In genomic region chr13:111659430-111659829, GRCm38 (mm10) we compare ENCODE assay signal across 20 mouse cellular contexts. TPM values are rescaled to one million over a fixed set of nuclear protein-coding genes. Genes with fewer than 3 reads are reported as not detected.
DNase-seq lines count a peak whose midpoint lies in the region; ATAC-seq lines count a peak whose summit lies in the region.
"Had no signal": no experiment of that assay in that cellular context is flagged by ENCODE, and none has a peak within 500 bp of the region (broad histone marks: within the 10 kb centered on the region; RNA-seq: fewer than 3 reads in every experiment).

No protein-coding gene starts in this region.

- WGBS in embryonic facial prominence, embryonic 13.5 days = 87% methylated on average over 8 of the region's 8 CpGs
- 81% methylated on average over 8 of the region's 8 CpGs for WGBS in embryonic facial prominence, embryonic 10.5 days
- WGBS in liver, embryonic 13.5 days (ENCODE audit: insufficient replicate concordance) = 83% methylated on average over 8 of the region's 8 CpGs

- H3K9ac ChIP-seq in embryonic facial prominence, embryonic 13.5 days = no peak overlapping the region
- no peak overlapping the region for H3K9ac ChIP-seq in liver, embryonic 13.5 days
- H3K9ac ChIP-seq: forebrain, embryonic 12.5 days; forebrain, embryonic 15.5 days; heart, embryonic 13.5 days; hindbrain, embryonic 12.5 days had no signal

- H3K9me3 ChIP-seq in embryonic facial prominence, embryonic 13.5 days = no peaks in the 10 kb centered on the region
- no peaks in the 10 kb centered on the region for H3K9me3 ChIP-seq in embryonic facial prominence, embryonic 10.5 days
- H3K9me3 ChIP-seq in liver, embryonic 13.5 days (replicated peaks) = no peaks in the 10 kb centered on the region
- H3K9me3 ChIP-seq: forebrain, embryonic 12.5 days; forebrain, embryonic 15.5 days; heart, embryonic 10.5 days; heart, embryonic 13.5 days; hindbrain, embryonic 12.5 days had no signal

- H3K4me3 ChIP-seq in embryonic facial prominence, embryonic 13.5 days = no peak overlapping the region
- no peak overlapping the region for H3K4me3 ChIP-seq in embryonic facial prominence, embryonic 10.5 days
- no peak overlapping the region for H3K4me3 ChIP-seq in liver, embryonic 13.5 days (replicated peaks)
- H3K4me3 ChIP-seq: erythroblast, embryonic 14.5 days; forebrain, embryonic 12.5 days; forebrain, embryonic 15.5 days; heart, adult 2 months; heart, embryonic 10.5 days; heart, embryonic 13.5 days; hindbrain, embryonic 12.5 days had no signal

- no peak for ATAC-seq in embryonic facial prominence, embryonic 13.5 days (ENCODE audit: insufficient number of reproducible peaks, insufficient read depth, low FRiP score, low TSS enrichment, low read depth)
- ATAC-seq in liver, embryonic 13.5 days (ENCODE audit: low read depth) = no peak
- ATAC-seq: forebrain, embryonic 15.5 days; hindbrain, embryonic 16.5 days had no signal

- no peaks in the 10 kb centered on the region for H3K27me3 ChIP-seq in embryonic facial prominence, embryonic 13.5 days
- no peaks in the 10 kb centered on the region for H3K27me3 ChIP-seq in embryonic facial prominence, embryonic 10.5 days (replicated peaks; ENCODE audit: low read depth, poor library complexity, severe bottlenecking)
- H3K27me3 ChIP-seq in liver, embryonic 13.5 days = no peaks in the 10 kb centered on the region
- H3K27me3 ChIP-seq: forebrain, embryonic 12.5 days; forebrain, embryonic 15.5 days; heart, embryonic 13.5 days; hindbrain, embryonic 12.5 days had no signal

- no peaks in the 10 kb centered on the region for H3K36me3 ChIP-seq in embryonic facial prominence, embryonic 13.5 days
- H3K36me3 ChIP-seq in embryonic facial prominence, embryonic 10.5 days (replicated peaks) = no peaks in the 10 kb centered on the region
- H3K36me3 ChIP-seq in liver, embryonic 13.5 days = no peaks in the 10 kb centered on the region
- H3K36me3 ChIP-seq: forebrain, embryonic 12.5 days; forebrain, embryonic 15.5 days; heart, embryonic 10.5 days; heart, embryonic 13.5 days; hindbrain, embryonic 12.5 days had no signal

- no peak for DNase-seq in embryonic facial prominence, embryonic 10.5 days (ENCODE audit: low spot score)
- no peak for DNase-seq in liver, embryonic 13.5 days
- no peak for DNase-seq in liver
- peak; percentile 52 for DNase-seq in testis, postnatal 10 days (ENCODE audit: low spot score)
- DNase-seq in urinary bladder, postnatal 25 days (ENCODE audit: low spot score) = no peak
- no peak for DNase-seq in cerebellum, postnatal 4 days (ENCODE audit: low spot score in 2 of 2)
- DNase-seq: adrenal gland, postnatal 36 days; cerebellum, adult 11 months; cerebellum, adult 2 months; cerebellum, adult 9-11 months; cerebellum, postnatal 25 days had no signal

- H3K4me1 ChIP-seq in embryonic facial prominence, embryonic 13.5 days = peaks cover 15% of the 10 kb centered on the region
- peaks cover 8% of the 10 kb centered on the region for H3K4me1 ChIP-seq in embryonic facial prominence, embryonic 10.5 days
- peaks cover 60% of the 10 kb centered on the region for H3K4me1 ChIP-seq in liver, embryonic 13.5 days (replicated peaks)
- H3K4me1 ChIP-seq: forebrain, embryonic 12.5 days; forebrain, embryonic 15.5 days; heart, embryonic 10.5 days; hindbrain, embryonic 12.5 days had no signal

- H3K4me2 ChIP-seq in embryonic facial prominence, embryonic 13.5 days = no peak overlapping the region
- no peak overlapping the region for H3K4me2 ChIP-seq in liver, embryonic 13.5 days
- H3K4me2 ChIP-seq: forebrain, embryonic 12.5 days; forebrain, embryonic 15.5 days; heart, embryonic 13.5 days; hindbrain, embryonic 12.5 days had no signal

- peak overlapping the region; percentile 75; the same call in 1 of the 2 replicates for H3K27ac ChIP-seq in embryonic facial prominence, embryonic 13.5 days
- H3K27ac ChIP-seq in embryonic facial prominence, embryonic 10.5 days (replicated peaks) = no peak overlapping the region
- H3K27ac ChIP-seq in liver, embryonic 13.5 days = 0 out of 2 replicates have a peak overlapping the region, but pooled peaks have one; percentile 72
- H3K27ac ChIP-seq: forebrain, embryonic 12.5 days; forebrain, embryonic 15.5 days; heart, adult 2 months; heart, embryonic 10.5 days; heart, embryonic 13.5 days; hindbrain, embryonic 12.5 days had no signal

RNA-seq across cellular contexts. Expression of gene Mier3, which starts 21.3 kb away (rescaled TPM):
- polyA plus RNA-seq in embryonic facial prominence, embryonic 13.5 days (2015; fragmentation: Nextera tagmentation; extraction: Ambion mirVana) = 22.9 and 29.7 TPM in 2 replicates
- 22.1 and 22.2 TPM in 2 replicates for polyA plus RNA-seq in embryonic facial prominence, embryonic 10.5 days (2016; fragmentation: Nextera tagmentation; extraction: Ambion mirVana)
- 12.9 and 18.4 TPM in 2 replicates for polyA plus RNA-seq in liver, embryonic 13.5 days (2015; fragmentation: Nextera tagmentation; extraction: Ambion mirVana)
